Mouse (Mus musculus) kidney, adult 2 months (tissue): ENCODE results near the gene Slc25a11. TPM values are rescaled to one million over a fixed set of nuclear protein-coding genes. Genes with fewer than 3 reads are reported as not detected.
A peak's percentile ranks its signal among the peaks of the same experiment; 100 is the strongest.

Experiments used
- DNase-seq: peaks from one replicate; pipeline ENCODE4 v3.0.0; 2021
- H3K27ac ChIP-seq: fragments of 200-500 bp; 2 replicates; pipeline ENCODE4 v1.5.1; 2012; ENCODE audit warnings: low read depth, low read length, control low read depth, inconsistent platforms; ENCODE audit not compliant: insufficient read depth
- H3K27me3 ChIP-seq: fragments of 200-500 bp; replicated peaks from 2 replicates; pipeline ENCODE4 v1.6.1; 2012; ENCODE audit warnings: mild to moderate bottlenecking, moderate library complexity, low read length, inconsistent platforms; ENCODE audit not compliant: control insufficient read depth, insufficient read depth
- H3K36me3 ChIP-seq: fragments of 200-500 bp; 2 replicates; pipeline ENCODE4 v1.6.1; 2012; ENCODE audit warnings: mild to moderate bottlenecking, moderate library complexity, low read length, inconsistent platforms; ENCODE audit not compliant: control insufficient read depth, insufficient read depth
- H3K4me1 ChIP-seq: fragments of 200-500 bp; 2 replicates; pipeline ENCODE4 v1.6.1; 2011; ENCODE audit warnings: low read length; ENCODE audit not compliant: control insufficient read depth, insufficient read depth
- H3K4me3 ChIP-seq: fragments of 200-500 bp; 2 replicates; pipeline ENCODE4 v1.5.1; 2011; ENCODE audit warnings: mild to moderate bottlenecking, low read depth, low read length, control low read depth; ENCODE audit not compliant: insufficient read depth
- CTCF ChIP-seq: fragments of 200-500 bp; conservative IDR thresholded peaks from 2 replicates; pipeline ENCODE4 v1.5.1; 2011; ENCODE audit warnings: low read depth, mild to moderate bottlenecking, control low read depth, low read length, moderate library complexity, mixed read lengths; ENCODE audit not compliant: insufficient read depth, insufficient read length
- POLR2A ChIP-seq: fragments of 200-500 bp; IDR thresholded peaks from one replicate; pipeline ENCODE4 v1.6.1; 2011; ENCODE audit warnings: low read depth, low read length, control low read depth
- WGBS: fragments of 180-500 bp; shearing (Covaris S2); methylation state at CpG from one replicate; pipeline ENCODE4 v1.1.7; 2018; 5-methylcytosine and 5-hydroxymethylcytosine counted together
- polyA plus RNA-seq: library from polyadenylated mRNA; depleted of rRNA; stranded (reverse); fragments of >200 nt; gene quantifications from 2 replicates; pipeline ENCODE4 v1.2.3, GENCODE M21; 2012

Gene Slc25a11
- polyA plus RNA-seq, 1 experiment: 281 TPM

DNA sequence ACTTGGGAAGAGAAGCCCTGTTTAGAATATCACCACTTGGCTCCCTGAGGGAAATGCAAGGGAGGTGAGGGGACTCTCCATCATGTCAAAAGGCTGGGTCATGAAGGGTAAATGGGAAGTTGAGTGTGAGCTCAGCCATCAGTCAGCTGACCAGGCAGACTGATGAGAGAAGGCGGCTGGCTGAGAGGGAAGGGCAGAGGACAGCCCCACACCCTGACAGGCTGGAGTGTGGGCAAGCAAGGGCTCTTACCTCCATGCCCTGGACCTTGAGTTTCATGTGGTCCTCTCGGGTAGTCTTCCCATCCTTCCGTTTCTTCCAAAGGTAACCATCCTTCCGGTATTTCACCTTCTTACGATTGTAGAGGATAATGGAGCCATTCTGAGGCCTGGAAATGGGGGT lies 36.4 kb upstream of the Slc25a11 start:
- 86% methylated on average over 5 of the region's 5 CpGs for WGBS
- no peak overlapping the region for H3K4me3 ChIP-seq
- no peak overlapping the region for H3K27ac ChIP-seq
- no peaks in the 10 kb centered on the region for H3K27me3 ChIP-seq
- H3K36me3 ChIP-seq: no peaks in the 10 kb centered on the region; the same call in 1 of the 2 replicates
- TF ChIP-seq POLR2A (no peak), CTCF (no peak)
- peaks cover 4% of the 10 kb centered on the region for H3K4me1 ChIP-seq
- no peak for DNase-seq

DNA sequence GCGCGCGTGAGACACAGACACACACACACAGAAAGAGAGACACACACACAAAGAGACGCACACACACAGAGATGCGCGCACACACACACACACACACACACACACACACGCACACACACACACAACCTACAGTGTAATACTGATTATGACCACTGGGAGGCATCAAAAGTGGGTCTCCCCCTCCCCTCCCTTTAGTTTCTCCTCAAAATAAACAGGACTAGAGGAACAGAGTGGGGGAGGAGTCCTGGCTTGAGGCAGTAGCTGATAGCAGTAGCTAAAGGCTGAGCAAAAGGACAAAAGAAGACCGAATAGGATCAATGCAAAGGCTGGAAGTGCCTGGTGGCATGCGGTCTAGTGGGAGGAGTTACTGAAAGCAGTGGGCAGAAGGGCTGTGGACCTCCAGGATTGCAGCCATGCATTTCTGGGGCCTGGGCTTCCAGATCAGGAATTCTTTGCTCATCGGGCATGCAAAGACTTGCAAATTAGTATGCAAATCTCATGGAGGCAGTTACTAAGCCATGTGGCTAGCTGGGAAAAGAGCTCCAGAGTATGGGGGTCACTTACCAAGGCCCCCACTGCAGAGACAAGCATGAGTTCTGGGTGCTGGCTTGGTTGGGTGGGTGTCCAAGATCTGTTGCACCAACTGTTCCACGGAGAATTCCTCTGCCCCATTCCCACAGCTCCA lies 34.8 kb upstream of the Slc25a11 start:
- TF ChIP-seq CTCF (peak; percentile 43; the same call in 1 of the 2 replicates), POLR2A (no peak)
- no peak overlapping the region for H3K27ac ChIP-seq
- no peaks in the 10 kb centered on the region for H3K4me1 ChIP-seq
- H3K36me3 ChIP-seq: no peaks in the 10 kb centered on the region; the same call in 1 of the 2 replicates
- WGBS: 55% methylated on average over 11 of the region's 11 CpGs
- DNase-seq: no peak
- no peak overlapping the region for H3K4me3 ChIP-seq
- no peaks in the 10 kb centered on the region for H3K27me3 ChIP-seq

DNA sequence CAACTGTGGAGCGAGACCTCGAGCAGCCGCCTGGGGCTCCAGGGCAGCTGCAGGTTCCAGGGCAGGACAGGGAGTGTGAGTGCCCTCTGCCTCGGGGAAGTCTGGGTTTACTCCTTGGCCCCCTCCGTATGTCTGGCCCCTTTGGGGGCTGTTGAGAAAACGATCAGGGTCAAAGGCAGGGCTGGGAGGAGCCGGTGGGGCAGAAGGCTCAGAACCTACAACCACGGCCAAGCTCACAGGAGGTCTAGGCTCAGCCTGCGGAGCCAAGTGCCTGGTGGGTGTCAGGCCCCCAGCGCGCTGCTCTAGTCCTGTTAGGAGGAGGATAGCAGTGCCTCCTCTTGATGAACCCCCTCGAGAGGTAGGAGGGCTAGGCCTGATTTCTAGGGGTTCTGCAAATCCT lies 33.9 kb upstream of the Slc25a11 start:
- Histone ChIP-seq H3K4me3 (no peak overlapping the region), H3K27me3 (no peaks in the 10 kb centered on the region), H3K36me3 (no peaks in the 10 kb centered on the region; the same call in 1 of the 2 replicates), H3K4me1 (no peaks in the 10 kb centered on the region), H3K27ac (no peak overlapping the region)
- DNase-seq: no peak
- TF ChIP-seq POLR2A: no peak
- no peak for TF ChIP-seq CTCF
- 80% methylated on average over 12 of the region's 12 CpGs for WGBS

DNA sequence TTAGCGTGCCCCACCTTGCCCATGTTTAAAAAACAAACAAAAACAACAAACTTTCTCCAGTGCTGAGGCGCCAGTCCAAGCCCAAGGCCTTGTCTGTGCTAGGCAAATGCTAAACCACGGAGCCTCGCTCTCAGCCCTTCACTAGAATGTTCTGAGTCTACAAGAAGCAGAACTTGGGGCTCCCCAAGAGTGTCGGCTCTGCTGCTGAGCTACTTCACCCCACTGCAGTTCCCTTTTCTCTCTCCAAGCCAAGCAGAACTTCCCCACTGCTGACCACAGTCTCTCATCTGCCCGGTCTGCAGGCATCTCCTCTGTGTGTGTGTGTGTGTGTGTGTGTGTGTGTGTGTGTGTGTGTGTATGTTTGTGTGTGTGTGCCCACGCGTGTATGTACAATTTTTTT lies 32.6 kb upstream of the Slc25a11 start:
- H3K4me1 ChIP-seq: no peaks in the 10 kb centered on the region
- TF ChIP-seq POLR2A: no peak
- TF ChIP-seq CTCF: no peak
- no peak for DNase-seq
- H3K27me3 ChIP-seq: no peaks in the 10 kb centered on the region
- WGBS: 91% methylated on average over 8 of the region's 8 CpGs
- H3K4me3 ChIP-seq: no peak overlapping the region
- no peak overlapping the region for H3K27ac ChIP-seq
- no peaks in the 10 kb centered on the region; the same call in 1 of the 2 replicates for H3K36me3 ChIP-seq

DNA sequence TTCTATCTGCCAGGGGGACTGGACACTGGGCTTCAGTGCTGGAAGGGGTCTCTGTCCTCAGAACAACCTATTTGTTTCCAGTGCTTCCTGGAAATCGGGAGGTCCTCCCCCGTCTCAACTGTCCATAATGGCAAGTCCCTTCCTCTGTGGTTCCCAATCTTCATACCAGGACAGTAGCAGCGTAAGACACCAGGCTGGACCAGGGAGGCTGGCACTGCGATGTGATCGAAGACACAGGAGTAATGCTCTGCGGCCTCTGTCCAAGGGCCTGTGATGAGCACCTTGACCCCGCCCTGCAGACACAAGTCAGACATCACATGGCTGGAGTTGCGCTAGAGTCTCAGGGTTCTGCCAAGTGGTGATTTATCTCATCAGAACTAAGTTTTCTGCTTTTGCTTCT lies 32.1 kb upstream of the Slc25a11 start:
- H3K36me3 ChIP-seq: no peaks in the 10 kb centered on the region; the same call in 1 of the 2 replicates
- H3K27ac ChIP-seq: no peak overlapping the region
- TF ChIP-seq POLR2A (no peak), CTCF (no peak)
- no peaks in the 10 kb centered on the region for H3K27me3 ChIP-seq
- no peak for DNase-seq
- 93% methylated on average over 8 of the region's 8 CpGs for WGBS
- H3K4me1 ChIP-seq: no peaks in the 10 kb centered on the region
- H3K4me3 ChIP-seq: no peak overlapping the region

DNA sequence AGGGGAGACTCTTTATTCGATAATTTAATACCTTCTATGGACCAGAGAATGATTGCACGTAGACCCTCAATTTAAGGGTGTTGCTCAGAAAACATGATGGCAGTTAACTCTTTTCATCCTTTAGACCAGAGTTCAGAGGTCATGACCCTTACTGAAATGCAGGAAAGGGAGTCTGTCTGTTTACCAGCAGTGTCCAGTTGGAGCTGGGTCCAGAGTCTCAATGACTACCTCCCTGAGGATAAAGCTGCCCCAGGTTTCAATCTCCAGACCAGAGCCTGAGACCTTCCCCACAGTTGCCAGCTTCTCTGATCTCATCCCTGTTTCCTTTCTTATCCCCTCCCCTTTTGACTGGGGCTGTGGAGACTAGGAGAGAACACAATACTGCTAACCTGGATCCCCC lies 31.3 kb upstream of the Slc25a11 start:
- Histone ChIP-seq H3K4me3 (no peak overlapping the region), H3K4me1 (no peaks in the 10 kb centered on the region), H3K27ac (no peak overlapping the region), H3K36me3 (no peaks in the 10 kb centered on the region; the same call in none of the 2 replicates), H3K27me3 (no peaks in the 10 kb centered on the region)
- DNase-seq: no peak
- WGBS: 81% methylated on average over 2 of the region's 2 CpGs
- TF ChIP-seq CTCF (no peak), POLR2A (no peak)

DNA sequence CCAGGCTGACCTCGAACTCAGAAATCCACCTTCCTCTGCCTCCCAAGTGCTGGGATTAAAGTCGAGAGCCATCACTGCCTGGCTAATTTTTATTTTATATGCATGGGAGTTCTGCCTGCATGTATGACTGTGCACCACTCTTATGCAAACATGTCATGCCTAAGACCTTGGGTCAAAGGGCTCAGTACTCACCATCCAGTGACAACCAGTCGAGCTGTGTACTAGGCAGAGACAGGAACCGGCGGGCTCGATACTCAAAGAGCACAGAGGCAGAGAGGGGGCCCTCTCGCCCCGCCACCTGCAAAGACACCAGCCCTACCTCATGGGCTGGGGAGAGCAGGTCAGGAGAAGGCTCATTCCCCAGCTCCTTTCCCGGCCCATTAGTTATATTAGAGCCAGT lies 30.8 kb upstream of the Slc25a11 start:
- Histone ChIP-seq H3K27ac (no peak overlapping the region), H3K27me3 (no peaks in the 10 kb centered on the region), H3K4me1 (no peaks in the 10 kb centered on the region), H3K4me3 (no peak overlapping the region), H3K36me3 (no peaks in the 10 kb centered on the region; the same call in none of the 2 replicates)
- no peak for DNase-seq
- 74% methylated on average over 9 of the region's 9 CpGs for WGBS
- TF ChIP-seq CTCF: no peak
- no peak for TF ChIP-seq POLR2A
